Mouse (Mus musculus) activated CD4-positive, CD25-positive, alpha-beta regulatory T cell (primary cell): Measurements from ENCODE around the gene Olfr980. TPM values are rescaled to one million over a fixed set of nuclear protein-coding genes. Genes with fewer than 3 reads are reported as not detected.

Source experiments
- polyA plus RNA-seq, 2 experiments: library from polyadenylated mRNA; unstranded; fragments of 100-300 nt; shearing (Covaris generic); gene quantifications; one replicate each; pipeline ENCODE4 v1.2.1; 2017

Olfr980 gene
- not detected for polyA plus RNA-seq

DNA sequence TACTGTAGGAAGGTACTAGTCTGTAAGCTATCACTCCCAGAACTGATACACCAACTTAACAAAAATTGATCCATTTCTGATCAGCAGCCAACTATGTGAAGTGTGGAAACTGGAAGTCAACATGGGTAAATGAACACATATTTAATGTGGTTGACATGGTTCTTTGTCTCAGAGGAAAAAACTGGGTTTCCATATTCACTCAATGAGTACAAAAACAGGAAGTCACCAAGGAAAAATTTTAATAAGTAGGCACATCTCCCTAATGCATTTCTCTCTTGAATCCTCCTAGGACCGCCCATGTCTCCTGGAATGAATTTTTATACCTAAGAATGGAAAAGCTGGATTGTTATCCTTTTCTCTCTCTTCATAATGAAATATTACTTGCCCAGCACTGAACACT is at the start of gene Olfr980:
Gene Olfr980 (minus strand): TSS at position 101 of the 400 bp plus-strand sequence.

GRCm38 (mm10) chr9:40021164-40021563 is 11.8 kb upstream of the Olfr980 start, which contains the start of gene Olfr981:
Gene Olfr981 (plus strand): TSS chr9:40021464.

GRCm38 (mm10) chr9:40003365-40003764 is 6.0 kb downstream of the Olfr980 start, which contains the start of gene Olfr979:
Gene Olfr979 (minus strand): TSS chr9:40003465.

DNA sequence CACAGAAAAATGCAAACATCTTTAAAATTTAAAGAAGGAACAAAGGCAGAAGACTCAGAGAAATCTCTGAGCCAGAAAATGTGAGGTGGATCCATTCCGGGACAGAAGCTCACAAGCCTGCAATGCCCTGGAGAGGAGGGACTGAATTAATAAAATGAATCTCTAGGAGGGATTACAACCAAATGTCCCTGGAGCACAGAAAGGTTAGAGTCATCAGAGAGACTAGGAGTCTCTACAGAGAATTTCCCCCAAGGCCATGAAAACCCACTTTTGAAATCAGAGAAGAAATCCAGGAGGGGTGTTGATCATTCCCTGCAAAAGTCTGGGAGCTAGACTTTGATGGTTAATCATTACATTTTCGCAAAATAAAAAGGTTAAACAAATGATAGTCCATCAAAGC is 17.6 kb downstream of the Olfr980 start, which contains the start of gene Olfr978:
Gene Olfr978 (plus strand): TSS at position 301 of the 400 bp plus-strand sequence.

GRCm38 (mm10) chr9:39961033-39961432 is 48.3 kb downstream of the Olfr980 start, which contains the start of gene Olfr976:
Gene Olfr976 (minus strand): TSS chr9:39961133.

Other genes starting within 250 kb of the Olfr980 start
- gene Olfr968, start 226.3 kb downstream of the Olfr980 start, polyA plus RNA-seq: under 1 TPM in 1 of 2 experiments, not detected in 1; 0.45 TPM
- gene Olfr969, start 218.6 kb downstream of the Olfr980 start, polyA plus RNA-seq: under 1 TPM in 1 of 2 experiments, not detected in 1; 0.39 TPM
- gene Olfr970, start 200.7 kb downstream of the Olfr980 start, polyA plus RNA-seq: not detected
- gene Olfr971, start 172.7 kb downstream of the Olfr980 start, polyA plus RNA-seq: under 1 TPM in 1 of 2 experiments, not detected in 1; 0.18 TPM
- gene Olfr972, start 143.2 kb downstream of the Olfr980 start, polyA plus RNA-seq: not detected
- not detected for gene Olfr229, start 102.2 kb downstream of the Olfr980 start, polyA plus RNA-seq
- gene Olfr974, start 72.1 kb downstream of the Olfr980 start, polyA plus RNA-seq: under 1 TPM in 1 of 2 experiments, not detected in 1; 0.15 TPM
- not detected for gene Olfr975, start 57.5 kb downstream of the Olfr980 start, polyA plus RNA-seq
- gene Olfr976, start 48.4 kb downstream of the Olfr980 start, polyA plus RNA-seq: not detected
- under 1 TPM in 1 of 2 experiments, not detected in 1; 0.49 TPM for gene Olfr978, start 17.5 kb downstream of the Olfr980 start, polyA plus RNA-seq
- gene Olfr979, start 6.1 kb downstream of the Olfr980 start, polyA plus RNA-seq: not detected
- under 1 TPM in 1 of 2 experiments, not detected in 1; 0.15 TPM for gene Olfr981, start 11.9 kb upstream of the Olfr980 start, polyA plus RNA-seq
- under 1 TPM; 0.05 to 0.10 TPM for gene Olfr982, start 64.2 kb upstream of the Olfr980 start, polyA plus RNA-seq
- not detected for gene Olfr983, start 84.0 kb upstream of the Olfr980 start, polyA plus RNA-seq
- under 1 TPM in 1 of 2 experiments, not detected in 1; 0.33 TPM for gene Olfr984, start 104.6 kb upstream of the Olfr980 start, polyA plus RNA-seq
- not detected for gene Olfr985, start 120.6 kb upstream of the Olfr980 start, polyA plus RNA-seq
- not detected for gene Tmem225, start 138.5 kb upstream of the Olfr980 start, polyA plus RNA-seq
- not detected for gene Olfr986, start 171.3 kb upstream of the Olfr980 start, polyA plus RNA-seq
- 1 to 10 TPM; 1.6 to 3.1 TPM for gene Zfp202, start 182.7 kb upstream of the Olfr980 start, polyA plus RNA-seq